Mouse (Mus musculus) kidney, postnatal 36 days (tissue): Measurements from ENCODE around the gene Gm48551.
A peak's percentile ranks its signal among the peaks of the same experiment; 100 is the strongest.

Experiments used
- DNase-seq, 2 experiments: peaks; one replicate each; pipeline ENCODE4 v3.0.0; 2021 to 2022; ENCODE audit warnings: mixed read lengths in 2 of 2

Gene Gm48551

DNA sequence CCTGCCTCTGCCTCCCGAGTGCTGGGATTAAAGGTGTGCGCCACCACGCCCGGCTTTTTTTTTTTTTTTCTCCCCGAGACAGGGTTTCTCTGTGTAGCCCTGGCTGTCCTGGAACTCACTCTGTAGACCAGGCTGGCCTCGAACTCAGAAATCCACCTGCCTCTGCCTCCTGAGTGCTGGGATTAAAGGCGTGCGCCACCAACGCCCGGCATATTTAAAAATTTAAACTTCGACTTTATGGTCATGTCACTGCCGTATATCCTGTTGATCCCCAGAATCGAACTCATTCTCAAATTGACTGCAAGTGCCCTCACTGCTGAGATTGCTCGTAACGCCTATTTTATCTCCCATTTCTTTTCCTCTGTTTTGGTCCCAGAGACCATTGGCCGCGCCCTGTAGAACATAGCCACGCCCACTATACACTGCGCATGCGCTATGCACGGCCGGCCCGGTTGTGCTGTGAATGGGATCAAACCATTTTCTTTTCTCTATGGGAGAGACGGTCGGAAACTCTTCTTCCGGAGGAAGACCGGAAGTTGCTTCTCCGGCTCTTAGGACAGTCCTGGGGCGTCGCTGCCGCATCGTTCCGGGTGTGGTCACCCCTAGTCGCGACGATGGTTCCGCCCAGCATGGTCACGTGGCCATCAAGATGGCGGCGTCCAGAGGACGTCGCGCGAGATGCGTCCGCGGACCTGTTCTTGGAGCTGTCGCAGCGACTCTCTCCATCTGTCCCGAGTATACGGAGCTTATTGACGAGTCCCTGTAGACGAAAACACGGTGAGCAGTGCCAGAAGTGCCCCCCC lies at the start of gene Gm48551, which contains the start of gene Dohh:
Gm48551 (plus strand) TSS at position 665 of the 803 bp plus-strand sequence.
Dohh (plus strand) TSS at position 627 of the 803 bp plus-strand sequence.
- peak; percentile 99 to 100 for DNase-seq

DNA sequence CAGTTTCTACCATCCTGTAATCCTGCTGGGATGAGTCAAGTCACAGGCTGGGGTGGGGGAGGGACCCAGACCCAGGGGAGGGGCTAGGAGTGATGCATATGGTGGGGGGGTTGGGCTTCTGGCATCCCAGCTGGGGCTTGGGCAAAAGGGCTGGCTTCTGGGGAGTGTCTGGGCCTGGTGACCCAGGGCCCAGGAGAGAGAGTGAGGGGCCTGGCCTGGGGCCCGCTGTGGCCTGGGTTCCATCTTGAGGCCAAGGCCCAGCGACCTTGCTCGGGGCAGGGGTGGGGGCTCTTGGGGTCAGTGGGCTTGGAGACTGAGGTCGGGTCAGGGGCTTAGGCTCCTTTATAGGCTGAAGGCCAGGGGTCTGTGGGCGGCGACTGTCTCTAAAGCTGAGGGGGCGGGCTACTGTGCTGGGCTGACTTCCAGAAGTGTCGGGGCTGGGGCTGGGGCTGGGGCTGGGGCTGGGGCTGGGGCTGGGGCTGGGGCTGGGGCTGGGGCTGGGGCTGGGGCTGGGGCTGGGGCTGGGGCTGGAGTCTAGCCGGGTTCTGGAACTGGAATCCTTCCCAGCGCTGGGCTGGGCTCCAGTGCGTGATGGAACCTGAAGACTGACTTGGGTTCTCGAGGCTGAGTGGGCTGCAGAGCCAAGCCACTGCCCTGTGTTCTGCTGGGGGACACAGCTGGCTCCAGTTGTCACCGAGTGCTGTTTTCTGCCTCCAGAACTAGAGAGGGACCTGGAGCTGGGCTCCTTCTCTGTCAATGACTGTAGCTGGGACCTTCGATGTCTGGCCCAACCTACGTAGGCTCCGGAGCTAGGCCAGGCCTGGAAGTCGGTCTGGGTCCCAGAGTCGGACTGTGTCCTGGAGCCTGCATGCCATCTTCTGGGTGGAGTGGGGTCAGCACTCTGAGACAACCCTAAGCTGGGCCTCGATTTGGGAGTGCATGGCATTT lies 48.6 kb upstream of the Gm48551 start:
- DNase-seq: no peak

DNA sequence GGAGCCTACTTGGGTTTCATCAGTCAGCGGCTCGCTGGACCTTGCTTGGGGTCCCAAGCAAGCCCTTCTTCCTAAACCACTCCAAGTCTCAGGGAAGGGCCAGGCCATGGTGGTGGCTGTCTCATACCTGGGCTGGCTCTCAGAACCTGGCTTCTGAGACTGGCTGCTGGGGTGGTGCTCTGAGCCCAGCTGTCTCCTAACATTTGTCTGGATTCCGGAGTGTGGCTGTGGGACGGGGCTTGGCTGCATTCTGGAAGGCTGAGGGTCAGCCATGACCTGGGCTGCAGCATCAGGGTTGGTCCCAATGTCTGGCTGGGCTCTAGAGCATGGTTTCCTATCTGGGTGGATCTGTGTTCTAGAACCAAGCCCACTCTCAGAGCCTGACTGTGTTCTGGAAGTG lies 47.7 kb upstream of the Gm48551 start:
- DNase-seq: no peak

DNA sequence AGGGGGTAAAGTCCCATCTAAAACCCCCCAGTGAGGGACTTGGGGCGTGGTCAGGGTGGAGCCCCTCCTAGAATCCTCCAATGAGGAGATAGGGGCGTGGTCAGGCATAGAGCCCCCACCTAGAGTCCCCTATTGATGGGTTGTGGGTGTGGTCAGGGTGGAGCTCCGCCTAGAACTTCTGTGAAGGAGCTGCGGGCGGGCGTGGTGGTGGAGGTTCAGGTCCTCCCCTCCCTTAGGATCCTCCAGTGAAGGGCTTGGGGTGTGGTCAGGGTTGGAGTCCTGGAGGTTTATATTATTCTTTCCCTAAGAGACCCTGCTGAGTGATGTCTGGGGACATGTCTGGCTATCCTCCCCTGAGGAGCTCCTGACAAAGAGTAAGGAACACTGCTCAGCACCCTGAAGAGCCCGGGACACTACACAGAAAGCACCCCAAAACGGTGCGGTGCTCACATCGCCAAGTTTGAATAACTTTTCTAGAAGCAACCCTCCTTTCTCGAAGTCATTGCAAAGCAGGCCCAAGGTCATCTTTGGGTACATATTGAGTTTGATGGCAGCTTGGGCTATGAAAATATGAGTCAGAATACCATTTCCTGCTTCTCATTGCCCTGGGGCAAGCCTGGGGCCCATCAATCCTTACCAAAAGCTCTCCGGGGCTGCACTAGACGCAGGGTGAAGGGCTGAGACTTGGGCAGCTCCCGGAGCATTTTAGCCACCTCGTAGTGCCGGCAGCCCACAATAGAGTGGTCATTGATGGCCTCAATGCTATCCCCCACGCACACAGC lies 43.5 kb upstream of the Gm48551 start:
- DNase-seq: no peak

DNA sequence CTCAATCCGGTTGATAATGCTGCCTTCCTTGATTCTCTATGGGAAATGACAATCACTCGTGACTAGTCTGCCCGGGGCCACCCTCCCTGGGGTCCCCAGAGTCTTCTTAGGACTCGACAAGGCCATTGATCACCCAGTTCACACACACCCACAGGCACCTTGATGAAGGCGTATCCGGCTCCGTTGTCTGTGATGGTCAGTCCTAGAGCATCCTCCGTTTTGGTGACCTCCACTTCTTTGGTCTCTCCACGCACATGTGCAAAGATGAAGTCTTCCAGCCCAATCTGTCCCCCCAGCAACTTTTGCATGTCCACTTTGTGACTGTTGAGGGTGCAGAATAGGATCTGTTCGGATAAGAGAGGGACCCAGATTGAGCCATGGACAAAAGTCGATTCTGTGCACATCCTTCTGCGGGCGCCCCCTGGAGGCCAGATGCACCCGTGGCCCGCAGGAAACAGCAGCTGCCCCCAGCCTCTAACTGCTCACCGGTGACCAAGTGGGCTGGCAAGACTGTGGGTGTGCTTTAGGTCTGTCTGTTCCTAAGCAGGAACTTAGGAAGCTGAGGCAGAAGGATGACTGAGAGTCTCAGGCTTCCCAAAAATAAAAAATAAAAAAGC lies 42.8 kb upstream of the Gm48551 start:
- DNase-seq: peak; percentile 73 to 93

DNA sequence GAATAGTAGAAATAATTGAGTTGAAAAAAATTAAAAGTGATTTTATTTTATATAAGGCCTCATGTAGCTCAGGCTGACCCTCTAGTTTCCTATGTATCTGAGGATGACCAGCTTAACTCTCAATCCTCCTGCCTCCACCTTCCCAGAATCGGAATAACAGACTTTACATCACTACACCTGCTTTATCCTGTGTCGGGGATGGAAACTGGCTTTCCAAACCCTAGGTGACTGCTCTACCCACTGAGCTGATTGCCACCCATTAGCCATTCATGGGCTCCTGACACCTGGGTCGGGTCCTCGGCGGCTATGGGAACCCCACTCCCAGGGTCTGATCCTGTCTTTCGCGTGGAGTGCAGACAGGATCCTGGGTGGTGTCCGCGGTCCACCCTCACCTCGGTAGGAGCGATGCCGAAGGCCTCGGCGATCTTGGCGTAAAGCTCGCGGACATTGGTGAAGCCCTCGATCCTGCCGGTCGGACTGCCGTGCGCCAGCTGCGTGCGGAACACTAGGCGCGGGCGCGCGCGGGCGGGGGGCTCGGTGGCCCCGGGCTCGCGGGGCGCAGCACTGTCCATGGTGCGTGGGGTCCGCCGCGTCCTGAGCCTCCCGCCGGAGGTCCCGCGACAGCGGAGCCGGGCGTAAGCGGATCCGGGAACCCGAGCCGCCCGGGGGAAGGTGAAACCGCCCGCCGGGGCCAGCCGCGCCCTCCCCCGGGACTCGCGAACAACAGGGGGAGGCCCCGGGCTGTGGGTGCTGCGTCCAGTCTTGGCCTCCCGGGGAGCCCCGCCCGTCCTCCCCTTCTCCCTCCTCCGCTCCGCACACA lies 41.4 kb upstream of the Gm48551 start, which contains the start of gene Gipc3:
Gipc3 (minus strand) TSS at position 581 of the 820 bp plus-strand sequence.
- DNase-seq: peak in 1 of 2 experiments; percentile 58

DNA sequence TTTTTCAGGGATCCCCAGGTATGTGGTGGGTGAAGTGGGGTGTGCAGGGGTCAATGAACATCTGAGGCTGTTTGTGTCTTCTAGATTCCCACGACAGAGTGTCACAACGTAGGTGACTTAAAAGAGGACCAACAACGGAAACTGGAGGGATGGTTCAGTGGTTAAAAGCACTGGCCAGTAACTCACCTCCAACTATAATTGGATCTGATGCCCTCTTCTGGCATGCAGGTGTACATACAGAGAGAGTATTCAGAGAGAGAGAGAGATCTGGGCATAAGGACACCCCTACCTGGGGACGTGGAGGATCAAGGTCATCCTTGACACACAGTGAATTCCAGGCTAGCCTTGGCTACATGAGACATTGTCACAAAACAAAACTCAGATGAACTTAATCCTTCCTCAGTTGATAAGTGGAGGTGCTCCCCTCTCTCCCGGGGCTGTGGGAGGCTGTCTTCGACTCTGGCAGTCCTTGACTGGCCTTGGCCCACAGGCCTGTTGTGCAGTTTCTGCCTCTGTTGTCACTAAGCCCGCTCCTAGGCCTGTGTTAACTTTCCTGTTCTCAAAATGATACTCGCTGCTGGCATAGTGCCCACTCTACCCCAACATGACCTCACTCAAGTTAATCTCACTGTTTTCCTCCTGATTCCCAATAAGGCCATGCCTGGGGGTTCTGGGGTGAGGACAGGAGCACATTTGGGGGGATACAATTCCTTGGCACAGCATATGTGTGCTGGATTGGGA lies 39.7 kb upstream of the Gm48551 start:
- DNase-seq: peak in 1 of 2 experiments; percentile 47

DNA sequence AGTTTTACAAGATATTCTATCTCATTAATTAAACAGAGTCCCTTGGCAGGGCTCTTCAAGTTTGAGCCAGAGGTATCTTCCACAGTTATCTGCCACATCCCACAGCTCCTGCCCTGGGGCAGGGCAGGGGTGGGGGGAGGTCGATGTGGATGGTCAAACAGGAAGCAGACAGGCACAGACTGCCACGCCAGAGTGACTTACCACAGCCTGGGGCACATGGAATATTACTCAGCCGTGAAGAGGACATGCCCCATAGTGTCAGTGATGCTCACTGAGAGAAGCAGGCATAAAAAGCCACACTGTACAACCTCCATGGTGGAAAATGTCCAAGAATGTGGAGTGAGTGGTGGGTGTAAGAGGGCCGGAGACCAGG lies 39.1 kb upstream of the Gm48551 start:
- DNase-seq: no peak

DNA sequence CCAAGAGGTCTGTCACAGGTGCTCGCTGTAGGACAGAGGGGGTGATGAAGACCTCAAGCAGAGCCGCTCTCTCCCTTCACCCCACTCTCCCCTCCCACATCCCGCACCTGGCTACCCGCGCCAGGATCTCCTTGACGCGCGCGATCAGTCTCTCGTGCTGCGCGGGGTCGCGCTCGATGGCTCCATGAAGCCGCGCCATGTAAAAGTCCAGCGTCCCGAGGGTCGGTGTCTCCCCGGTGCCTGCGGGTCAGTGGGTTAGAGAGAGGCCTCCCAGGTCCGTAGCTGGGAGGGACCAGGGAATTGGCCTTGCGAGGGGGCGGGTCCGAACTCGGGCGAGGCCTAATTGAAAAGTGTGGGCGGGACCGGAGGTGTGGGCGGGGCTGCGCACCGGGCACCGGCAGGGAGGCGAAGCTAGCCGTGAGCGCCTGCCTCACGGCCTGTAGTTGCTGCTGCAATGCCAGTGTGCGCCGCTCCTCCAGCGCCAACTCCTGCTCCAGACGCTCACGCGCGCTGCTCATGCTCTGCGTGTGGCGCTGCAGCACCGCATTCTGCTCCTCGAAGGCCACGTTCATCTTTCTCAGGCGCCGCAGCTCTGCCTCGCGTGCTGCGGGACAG lies 37.7 kb upstream of the Gm48551 start:
- DNase-seq: peak; percentile 88 to 93

DNA sequence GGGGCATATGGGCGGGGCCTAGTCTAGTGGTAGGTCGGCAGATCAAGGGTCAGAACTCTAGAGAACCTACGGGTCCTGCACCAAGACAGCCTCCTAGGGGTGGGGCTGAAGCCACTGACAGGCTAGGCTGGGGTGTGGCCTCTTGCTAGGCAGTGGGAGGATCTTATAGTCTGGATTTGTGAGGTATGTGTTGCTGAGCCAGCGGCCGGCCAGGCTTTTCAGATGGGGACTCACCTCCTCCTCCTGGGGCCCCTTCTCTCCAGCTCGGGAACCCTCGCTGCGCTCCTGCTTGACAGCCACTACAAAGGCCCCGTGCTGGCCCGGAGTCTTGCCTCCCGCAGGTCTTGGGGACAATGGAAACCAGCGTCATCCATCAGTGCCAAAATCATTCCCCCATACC lies 35.1 kb upstream of the Gm48551 start:
- DNase-seq: peak; percentile 76 to 78

DNA sequence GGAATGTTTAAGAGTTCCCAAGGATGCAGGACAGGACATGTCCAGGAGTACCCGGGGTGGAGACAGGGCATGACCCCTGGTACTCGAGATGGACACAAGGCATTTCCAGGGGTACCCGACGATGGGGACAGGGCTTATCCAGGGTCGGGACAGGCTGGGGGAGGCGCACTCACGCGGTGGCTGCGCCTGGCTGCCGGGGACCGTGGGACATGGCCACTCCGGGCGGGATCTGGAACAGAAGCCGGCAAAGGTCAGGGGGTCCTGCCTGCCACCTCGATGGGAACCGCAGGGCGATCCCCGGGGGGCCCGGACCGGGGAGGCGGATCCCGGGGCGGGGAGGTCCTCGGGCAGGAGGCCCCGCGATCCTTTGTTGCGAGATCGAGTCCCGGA lies 34.3 kb upstream of the Gm48551 start:
- no peak for DNase-seq

DNA sequence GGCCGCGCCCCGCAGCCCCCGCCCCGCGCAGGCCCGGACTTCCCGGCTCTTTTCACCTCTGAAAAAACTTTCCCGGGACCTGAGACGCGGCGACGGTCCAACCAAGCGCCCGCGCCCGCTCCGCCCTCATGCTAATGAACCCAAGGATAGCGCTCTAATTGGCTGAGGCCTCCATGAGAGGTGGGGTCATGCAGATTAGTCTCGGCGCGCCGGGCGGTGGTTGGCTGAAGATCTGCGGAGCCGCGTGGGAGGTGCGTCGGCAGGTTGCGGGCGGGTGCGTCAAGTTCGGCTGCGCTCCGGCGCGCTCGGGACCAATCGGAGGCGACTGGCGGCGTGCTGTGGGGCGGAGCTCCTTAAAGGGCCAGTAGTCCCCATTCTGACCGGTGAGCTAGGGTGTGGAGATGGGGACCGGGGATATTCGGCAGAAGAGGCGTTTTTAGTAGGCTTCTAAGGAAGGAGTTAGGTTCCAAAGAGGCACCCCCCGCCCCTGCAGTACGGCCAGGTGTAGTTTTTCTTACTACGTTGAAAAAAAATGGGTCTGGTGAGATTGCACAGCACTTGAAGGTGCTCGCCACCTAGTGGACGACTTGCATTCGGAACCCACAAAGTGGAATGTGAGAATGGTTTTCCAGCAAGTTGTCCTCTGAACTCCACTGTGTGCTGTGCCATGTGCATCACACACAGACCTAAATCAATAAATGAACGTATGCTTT lies 33.8 kb upstream of the Gm48551 start, which contains the start of gene Hmg20b:
Hmg20b (minus strand) TSS at position 130 of the 713 bp plus-strand sequence.
- DNase-seq: peak; percentile 100

DNA sequence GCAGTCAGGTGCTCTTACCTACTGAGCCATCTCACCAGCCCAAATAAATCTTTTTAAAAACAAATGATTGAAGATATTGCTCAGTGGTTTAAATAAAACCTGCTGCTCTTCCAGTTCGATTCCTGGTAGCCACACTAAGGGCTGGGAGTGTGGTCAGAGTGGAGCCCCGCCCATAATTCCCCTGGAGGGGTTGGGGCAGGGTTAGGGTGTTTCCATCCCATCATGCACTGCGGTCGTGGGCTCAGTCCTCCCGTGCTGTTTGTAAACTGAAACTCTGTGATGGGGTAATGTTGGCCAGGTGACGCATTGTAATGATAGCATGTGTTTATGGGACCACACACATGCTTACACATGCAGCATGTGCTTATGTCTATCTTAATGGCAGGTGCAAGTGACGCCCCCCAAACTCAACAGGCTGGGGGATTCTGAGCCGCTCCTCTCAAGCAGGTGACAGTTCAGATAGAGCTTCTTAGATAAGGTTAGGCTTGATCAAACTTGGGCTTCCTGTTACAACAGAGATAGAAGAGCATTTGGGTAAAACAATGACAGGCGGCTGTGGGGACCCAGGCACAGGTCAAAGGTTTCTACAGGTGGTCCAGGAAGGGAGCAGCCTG lies 32.5 kb upstream of the Gm48551 start:
- no peak for DNase-seq

DNA sequence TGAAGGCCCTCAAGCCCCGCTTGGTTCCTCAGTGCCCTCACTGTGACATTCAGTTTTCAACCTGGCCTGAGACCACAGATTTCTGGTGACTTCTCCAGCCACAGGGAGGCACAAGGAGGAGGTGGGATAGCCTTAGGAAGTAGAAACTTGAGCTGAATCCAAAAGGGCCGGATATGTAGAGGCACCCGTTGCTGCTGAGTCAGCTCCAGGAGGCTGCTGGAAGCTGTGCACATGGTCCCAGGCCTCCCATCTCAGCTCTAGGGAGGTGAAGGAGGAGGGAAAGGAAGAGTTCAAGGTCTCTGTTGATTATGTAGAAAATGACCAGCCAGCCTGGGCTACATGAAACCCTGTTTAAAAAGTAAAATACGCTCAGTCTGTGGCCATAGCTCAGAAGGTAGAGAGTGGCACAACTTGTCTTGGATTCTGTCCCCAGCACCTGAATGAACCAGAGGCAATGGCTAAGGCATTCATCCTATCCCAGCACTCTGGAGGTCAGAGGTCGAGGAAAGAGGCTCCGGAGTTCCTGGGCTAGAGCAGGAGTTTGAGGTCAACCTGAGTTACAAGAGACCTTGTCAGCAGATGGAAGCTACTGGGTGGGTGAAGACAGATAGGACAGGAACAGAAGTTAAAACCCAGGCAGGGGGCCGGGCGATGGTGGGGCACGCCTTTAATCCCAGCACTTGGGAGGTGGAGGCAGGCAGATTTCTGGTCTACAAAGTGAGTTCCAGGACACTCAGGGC lies 29.4 kb upstream of the Gm48551 start:
- no peak for DNase-seq

DNA sequence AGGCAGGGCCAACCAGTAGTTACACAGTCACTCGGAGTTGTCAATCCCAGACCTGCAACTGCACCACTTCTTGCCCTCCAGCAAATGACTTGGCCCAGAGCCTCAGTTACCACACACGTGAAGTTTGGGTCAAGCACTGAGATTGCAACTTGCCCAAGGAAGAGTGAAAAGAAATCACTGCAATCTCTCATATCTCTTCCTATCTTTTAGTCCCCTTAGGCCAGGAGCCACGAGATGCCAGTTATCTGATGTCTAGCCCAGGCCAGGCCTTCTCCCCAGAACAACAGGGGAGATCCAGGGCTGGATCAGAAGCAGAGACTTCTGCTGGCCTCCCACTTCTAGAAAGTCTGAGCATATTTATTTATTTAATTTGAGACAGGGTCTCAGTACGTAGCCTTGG lies 28.7 kb upstream of the Gm48551 start:
- no peak for DNase-seq

DNA sequence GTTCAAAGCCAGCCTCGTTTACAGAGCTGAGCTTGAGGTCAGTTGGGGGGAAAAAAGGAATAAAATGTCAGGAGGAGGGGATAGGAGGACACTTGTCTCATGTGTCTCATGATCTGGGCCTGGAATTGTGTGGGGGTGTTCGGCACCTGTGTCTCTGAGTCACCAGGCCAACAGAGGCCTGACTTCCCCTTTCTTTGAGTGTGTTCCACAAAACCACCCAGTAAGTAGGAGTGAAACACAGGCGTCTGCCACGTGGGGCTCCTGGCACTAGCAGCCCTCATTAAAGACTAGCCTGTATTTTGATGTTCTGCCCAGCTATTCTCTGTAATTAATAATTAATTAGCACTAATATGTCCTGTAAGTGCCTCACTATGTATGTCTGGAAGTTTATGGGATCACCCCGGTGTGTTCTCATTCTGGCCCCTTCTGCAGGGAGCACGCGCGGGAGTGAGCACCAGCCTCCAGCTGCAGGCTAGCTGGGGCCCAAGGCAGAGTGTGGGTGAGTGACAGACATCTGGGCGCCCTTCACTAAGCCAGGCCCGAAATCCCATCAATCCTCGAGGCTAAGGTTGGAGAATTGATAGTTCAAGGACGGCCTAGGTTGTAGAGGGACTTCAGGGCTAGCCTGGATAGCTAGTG lies 27.8 kb upstream of the Gm48551 start:
- DNase-seq: peak; percentile 60 to 62

DNA sequence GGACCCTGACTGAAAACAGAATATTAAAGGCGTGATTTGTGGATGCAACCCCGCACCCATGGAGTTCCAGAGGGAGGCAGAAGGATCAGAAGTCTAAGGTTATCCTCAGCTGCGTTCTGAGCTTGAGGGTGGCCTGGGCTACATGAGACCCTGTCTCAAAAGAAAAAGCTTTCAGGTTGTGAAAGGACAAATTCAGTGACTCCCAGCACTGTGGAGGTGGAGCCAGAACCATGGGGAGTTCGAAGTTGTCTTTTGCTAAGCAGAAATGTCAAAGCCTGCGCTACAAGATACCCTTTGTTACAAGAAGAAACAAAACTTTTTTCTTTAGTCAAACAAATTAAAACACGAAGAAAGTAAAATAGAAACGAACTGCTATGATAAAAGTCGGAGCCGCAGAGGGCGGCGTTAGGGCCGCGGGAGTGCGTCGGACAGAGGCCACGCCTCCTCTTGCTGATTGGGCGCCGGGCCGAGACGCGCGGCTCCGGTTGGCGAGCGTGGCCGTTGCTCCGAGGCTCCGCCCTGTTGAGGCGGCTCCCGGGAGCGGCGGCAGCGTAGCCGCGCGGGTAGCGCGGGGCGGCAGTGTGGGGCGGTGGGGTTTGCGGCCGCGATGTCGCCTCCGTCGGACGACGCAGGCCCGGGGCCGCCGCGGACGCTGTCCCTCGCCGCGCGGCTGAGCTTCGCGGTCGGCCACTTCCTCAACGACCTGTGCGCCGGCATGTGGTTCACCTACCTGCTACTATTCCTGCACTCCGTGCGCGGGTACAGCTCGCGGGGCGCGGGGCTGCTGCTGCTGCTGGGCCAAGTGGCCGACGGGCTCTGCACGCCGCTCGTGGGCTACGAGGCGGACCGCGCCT lies 27.0 kb upstream of the Gm48551 start, which contains the start of gene Mfsd12:
Mfsd12 (plus strand) TSS at position 501 of the 854 bp plus-strand sequence.
- peak; percentile 94 to 96 for DNase-seq
